ENCODE assay signal across 10 mouse cellular contexts in genomic region chr3:157115105-157115760, GRCm38 (mm10).
DNase-seq lines count a peak whose midpoint lies in the region; ATAC-seq and TF ChIP-seq lines count a peak whose summit lies in the region.
"Had no signal": no experiment of that assay in that cellular context is flagged by ENCODE, and none has a peak within 500 bp of the region (broad histone marks: within the 10 kb centered on the region; RNA-seq: fewer than 3 reads in every experiment).

No protein-coding gene starts in this region.

- 24% methylated on average over 5 of the region's 5 CpGs for WGBS in heart, embryonic 12.5 days
- WGBS in stomach, embryonic 14.5 days = 40% methylated on average over 5 of the region's 5 CpGs
- 45% methylated on average over 5 of the region's 5 CpGs for WGBS in stomach, postnatal 0 days

- intact Hi-C loops in heart, postnatal 25 days (cut with DNase I) = no loop called here

- no peak for TF ChIP-seq EP300 in stomach, postnatal 0 days (optimal IDR thresholded peaks at IDR 0.05)

- no peak overlapping the region for H3K4me3 ChIP-seq in heart, embryonic 12.5 days
- no peak overlapping the region for H3K4me3 ChIP-seq in stomach, embryonic 14.5 days (ENCODE audit: low read depth, low read length)
- no peak overlapping the region for H3K4me3 ChIP-seq in stomach, postnatal 0 days (ENCODE audit: low read depth, low read length)
- H3K4me3 ChIP-seq: liver, embryonic 15.5 days had no signal

- no peaks in the 10 kb centered on the region for H3K36me3 ChIP-seq in heart, embryonic 12.5 days
- H3K36me3 ChIP-seq in stomach, embryonic 14.5 days (ENCODE audit: control insufficient read depth, insufficient read depth, low read length) = no peaks in the 10 kb centered on the region
- H3K36me3 ChIP-seq in stomach, postnatal 0 days (ENCODE audit: control insufficient read depth, insufficient read depth, low read length) = no peaks in the 10 kb centered on the region
- H3K36me3 ChIP-seq: liver, embryonic 15.5 days had no signal

- no peak for DNase-seq in heart, postnatal 25 days (ENCODE audit: low spot score)
- DNase-seq in stomach, postnatal 0 days (ENCODE audit: low spot score) = no peak
- DNase-seq in layer of hippocampus, adult 8-10 months (ENCODE audit: low spot score in 2 of 2) = peak; percentile 29 to 33
- no peak for DNase-seq in thymus, postnatal 10 days (ENCODE audit: low spot score in 2 of 2)
- DNase-seq: kidney, adult 18-20 months had no signal

- H3K27me3 ChIP-seq in heart, embryonic 12.5 days (replicated peaks) = no peaks in the 10 kb centered on the region
- H3K27me3 ChIP-seq in stomach, embryonic 14.5 days (ENCODE audit: control insufficient read depth, insufficient read depth, low read length) = no peaks in the 10 kb centered on the region
- no peaks in the 10 kb centered on the region for H3K27me3 ChIP-seq in stomach, postnatal 0 days (ENCODE audit: control insufficient read depth, insufficient read depth, low read length)
- H3K27me3 ChIP-seq: liver, embryonic 15.5 days had no signal

- H3K9me3 ChIP-seq in heart, embryonic 12.5 days (replicated peaks) = no peaks in the 10 kb centered on the region
- H3K9me3 ChIP-seq in stomach, embryonic 14.5 days (ENCODE audit: control insufficient read depth, low read depth, low read length) = no peaks in the 10 kb centered on the region
- no peaks in the 10 kb centered on the region for H3K9me3 ChIP-seq in stomach, postnatal 0 days (ENCODE audit: control insufficient read depth, low read length)
- H3K9me3 ChIP-seq: liver, embryonic 15.5 days had no signal

- H3K4me1 ChIP-seq in heart, embryonic 12.5 days (replicated peaks) = peaks cover 26% of the 10 kb centered on the region
- H3K4me1 ChIP-seq in stomach, embryonic 14.5 days (ENCODE audit: control insufficient read depth, insufficient read depth, low read length) = no peaks in the 10 kb centered on the region
- no peaks in the 10 kb centered on the region for H3K4me1 ChIP-seq in stomach, postnatal 0 days (replicated peaks; ENCODE audit: control insufficient read depth, insufficient read depth)
- H3K4me1 ChIP-seq: liver, embryonic 15.5 days had no signal

- H3K4me2 ChIP-seq in heart, embryonic 12.5 days = peak overlapping the region; percentile 29; the same call in 1 of the 2 replicates
- no peak overlapping the region for H3K4me2 ChIP-seq in stomach, embryonic 14.5 days (replicated peaks; ENCODE audit: low read depth, low read length)
- H3K4me2 ChIP-seq in stomach, postnatal 0 days (replicated peaks; ENCODE audit: low read depth) = no peak overlapping the region
- H3K4me2 ChIP-seq: liver, embryonic 15.5 days had no signal

- no peak overlapping the region for H3K9ac ChIP-seq in heart, embryonic 12.5 days
- H3K9ac ChIP-seq in stomach, embryonic 14.5 days (replicated peaks; ENCODE audit: low read depth, low read length) = no peak overlapping the region
- no peak overlapping the region for H3K9ac ChIP-seq in stomach, postnatal 0 days (ENCODE audit: low read length)
- H3K9ac ChIP-seq: liver, embryonic 15.5 days had no signal

- TF ChIP-seq CTCF in stomach, postnatal 0 days (IDR thresholded peaks at IDR 0.05; ENCODE audit: low read depth) = no peak

- ATAC-seq in heart, embryonic 12.5 days (ENCODE audit: insufficient number of reproducible peaks, low FRiP score) = peak; percentile 71
- ATAC-seq in stomach, embryonic 14.5 days (ENCODE audit: insufficient number of reproducible peaks, insufficient read depth, low FRiP score, low read depth) = peak; percentile 23; the same call in 1 of the 2 replicates
- ATAC-seq in stomach, postnatal 0 days (ENCODE audit: low FRiP score, low TSS enrichment) = no peak
- no peak for ATAC-seq in granulocyte monocyte progenitor cell, adult 5-6 weeks (replicated peaks; ENCODE audit: poor library complexity, severe bottlenecking)
- ATAC-seq in erythroblast, adult 5-6 weeks (replicated peaks; ENCODE audit: low FRiP score, poor library complexity, severe bottlenecking) = no peak

- H3K27ac ChIP-seq in heart, embryonic 12.5 days (ENCODE audit: poor library complexity, severe bottlenecking) = peak overlapping the region; percentile 63
- no peak overlapping the region for H3K27ac ChIP-seq in stomach, embryonic 14.5 days (ENCODE audit: low read length)
- no peak overlapping the region for H3K27ac ChIP-seq in stomach, postnatal 0 days (replicated peaks)
- H3K27ac ChIP-seq: liver, embryonic 15.5 days had no signal

Comparison
In these comparisons a context has a peak if more than half of its experiments do, and no peak if none do; other contexts are left out.
1. ATAC-seq: peak in heart, embryonic 12.5 days (single experiment) and stomach, embryonic 14.5 days (single experiment); none in stomach, postnatal 0 days (single experiment), granulocyte monocyte progenitor cell, adult 5-6 weeks (single experiment) and erythroblast, adult 5-6 weeks (single experiment).
2. DNase-seq: peak in layer of hippocampus, adult 8-10 months (2 of 2); none in heart, postnatal 25 days (single experiment), stomach, postnatal 0 days (single experiment) and thymus, postnatal 10 days (0 of 2).